In genomic region chr1:136061790-136062141, GRCm38 (mm10) we compare ENCODE assay signal across 22 mouse cellular contexts. TPM values are rescaled to one million over a fixed set of nuclear protein-coding genes. Genes with fewer than 3 reads are reported as not detected.
DNase-seq lines count a peak whose midpoint lies in the region; ATAC-seq and TF ChIP-seq lines count a peak whose summit lies in the region.
"Had no signal": no experiment of that assay in that cellular context is flagged by ENCODE, and none has a peak within 500 bp of the region (broad histone marks: within the 10 kb centered on the region; RNA-seq: fewer than 3 reads in every experiment).

No protein-coding gene starts in this region.

- intact Hi-C loops in heart, adult 2 months (cut with DNase I) = loop anchor here (5.0 kb wide), 1 partner anchor 106 kb away; no protein-coding TSS in a partner anchor

- no peaks in the 10 kb centered on the region for H3K27me3 ChIP-seq in midbrain, embryonic 13.5 days
- no peaks in the 10 kb centered on the region for H3K27me3 ChIP-seq in midbrain, embryonic 11.5 days (ENCODE audit: control insufficient read depth, insufficient read depth, low read length)
- no peaks in the 10 kb centered on the region for H3K27me3 ChIP-seq in hindbrain, embryonic 13.5 days
- no peaks in the 10 kb centered on the region; the same call in 1 of the 2 replicates for H3K27me3 ChIP-seq in heart, adult 2 months (ENCODE audit: control insufficient read depth, insufficient read depth, low read length)

- no peaks in the 10 kb centered on the region for H3K79me2 ChIP-seq in heart, adult 2 months (replicated peaks; ENCODE audit: control insufficient read depth, insufficient read depth, low read length)

- no peak for TF ChIP-seq EP300 in heart, adult 2 months (IDR thresholded peaks at IDR 0.05; ENCODE audit: insufficient read depth, low read depth, low read length)

- no peak for TF ChIP-seq CTCF in heart, adult 2 months (IDR thresholded peaks at IDR 0.05)

- WGBS in midbrain, embryonic 13.5 days = 82% methylated on average over 7 of the region's 7 CpGs
- WGBS in midbrain, embryonic 11.5 days = 89% methylated on average over 7 of the region's 7 CpGs
- 78% methylated on average over 7 of the region's 7 CpGs for WGBS in hindbrain, embryonic 13.5 days
- 86% methylated on average over 7 of the region's 7 CpGs for WGBS in heart, adult 2 months

- no peak overlapping the region for H3K27ac ChIP-seq in midbrain, embryonic 13.5 days
- H3K27ac ChIP-seq in midbrain, embryonic 11.5 days (ENCODE audit: low read depth, low read length) = no peak overlapping the region
- H3K27ac ChIP-seq in hindbrain, embryonic 13.5 days = no peak overlapping the region
- no peak overlapping the region for H3K27ac ChIP-seq in heart, adult 2 months
- H3K27ac ChIP-seq: heart, embryonic 13.5 days; kidney, postnatal 0 days; liver, embryonic 14.5 days had no signal

- H3K9ac ChIP-seq in midbrain, embryonic 13.5 days (replicated peaks) = no peak overlapping the region
- no peak overlapping the region for H3K9ac ChIP-seq in midbrain, embryonic 11.5 days (ENCODE audit: low read length)
- H3K9ac ChIP-seq in hindbrain, embryonic 13.5 days = no peak overlapping the region
- H3K9ac ChIP-seq in heart, adult 2 months (ENCODE audit: low read depth, low read length) = no peak overlapping the region
- H3K9ac ChIP-seq: heart, embryonic 13.5 days; liver, embryonic 14.5 days had no signal

- H3K36me3 ChIP-seq in midbrain, embryonic 13.5 days = no peaks in the 10 kb centered on the region
- no peaks in the 10 kb centered on the region for H3K36me3 ChIP-seq in midbrain, embryonic 11.5 days (ENCODE audit: control insufficient read depth, insufficient read depth, low read length)
- no peaks in the 10 kb centered on the region for H3K36me3 ChIP-seq in hindbrain, embryonic 13.5 days
- H3K36me3 ChIP-seq in heart, adult 2 months (ENCODE audit: control insufficient read depth, insufficient read depth, low read length) = no peaks in the 10 kb centered on the region
- H3K36me3 ChIP-seq: heart, embryonic 13.5 days had no signal

- DNase-seq in frontal cortex, postnatal 10 days (ENCODE audit: low spot score in 2 of 2) = no peak
- no peak for DNase-seq in midbrain, embryonic 11.5 days (ENCODE audit: low spot score, missing footprints)
- DNase-seq in layer of hippocampus, adult 11-12 months (ENCODE audit: low spot score) = no peak
- no peak for DNase-seq in heart, adult 2 months
- DNase-seq: retina, postnatal 1 day had no signal

- TF ChIP-seq POLR2A in heart, adult 2 months (IDR thresholded peaks at IDR 0.05; ENCODE audit: insufficient read depth, low read depth, low read length) = no peak

- H3K4me1 ChIP-seq in midbrain, embryonic 13.5 days (replicated peaks) = peaks cover 6% of the 10 kb centered on the region; the same call in 1 of the 2 replicates
- H3K4me1 ChIP-seq in midbrain, embryonic 11.5 days (ENCODE audit: control insufficient read depth, insufficient read depth, low read length) = no peaks in the 10 kb centered on the region
- 0 out of 2 replicates have a peak, but pooled peaks cover 11% of the 10 kb centered on the region for H3K4me1 ChIP-seq in hindbrain, embryonic 13.5 days (replicated peaks)
- H3K4me1 ChIP-seq in heart, adult 2 months (ENCODE audit: control insufficient read depth, insufficient read depth, low read length) = no peaks in the 10 kb centered on the region

- H3K4me3 ChIP-seq in midbrain, embryonic 13.5 days (replicated peaks) = no peak overlapping the region
- no peak overlapping the region for H3K4me3 ChIP-seq in midbrain, embryonic 11.5 days (ENCODE audit: low read depth, low read length)
- H3K4me3 ChIP-seq in hindbrain, embryonic 13.5 days = no peak overlapping the region
- no peak overlapping the region for H3K4me3 ChIP-seq in heart, adult 2 months
- H3K4me3 ChIP-seq: heart, embryonic 13.5 days; layer of hippocampus, adult 2 months had no signal

- H3K4me2 ChIP-seq in midbrain, embryonic 13.5 days (replicated peaks) = no peak overlapping the region
- H3K4me2 ChIP-seq in midbrain, embryonic 11.5 days = no peak overlapping the region
- H3K4me2 ChIP-seq in hindbrain, embryonic 13.5 days = no peak overlapping the region
- H3K4me2 ChIP-seq: heart, embryonic 13.5 days had no signal

- peak; percentile 72 for ATAC-seq in frontal cortex, adult (ENCODE audit: low TSS enrichment)
- peak; percentile 29; the same call in 1 of the 2 replicates for ATAC-seq in midbrain, embryonic 13.5 days
- ATAC-seq in midbrain, embryonic 11.5 days (ENCODE audit: low FRiP score) = no peak
- ATAC-seq in hindbrain, embryonic 13.5 days (ENCODE audit: low FRiP score) = peak; percentile 49; the same call in 1 of the 2 replicates
- ATAC-seq: intestine, postnatal 0 days; lung, postnatal 0 days had no signal

- H3K9me3 ChIP-seq in midbrain, embryonic 13.5 days = no peaks in the 10 kb centered on the region
- H3K9me3 ChIP-seq in midbrain, embryonic 11.5 days (ENCODE audit: control insufficient read depth, low read length) = no peaks in the 10 kb centered on the region
- no peaks in the 10 kb centered on the region for H3K9me3 ChIP-seq in hindbrain, embryonic 13.5 days
- H3K9me3 ChIP-seq: heart, embryonic 13.5 days had no signal

RNA-seq across cellular contexts. Expression of gene Cacna1s, which starts 9.2 kb away (rescaled TPM):
- polyA plus RNA-seq in midbrain, embryonic 13.5 days (2015; fragmentation: Nextera tagmentation; extraction: Ambion mirVana) = 0.22 TPM in 1 of 2 replicates, not detected in the other
- 0.06 and 0.23 TPM in 2 replicates for polyA plus RNA-seq in midbrain, embryonic 11.5 days (2014; fragmentation: Nextera tagmentation; extraction: Ambion mirVana)
- 0.10 and 0.29 TPM in 2 replicates for polyA plus RNA-seq in hindbrain, embryonic 13.5 days (2015; fragmentation: Nextera tagmentation; extraction: Ambion mirVana)
- 1 to 10 TPM; 8.0 to 9.1 TPM for total RNA-seq in heart, adult 2 months (2021)
- polyA plus RNA-seq in heart, adult 2 months (2012; rRNA removed) = 11.4 and 12.4 TPM in 2 replicates
- total RNA-seq: granulocyte monocyte progenitor cell, adult 5-6 weeks; megakaryocyte, adult 5-6 weeks; neutrophil, adult 5-6 weeks had no signal
- polyA plus RNA-seq: liver, embryonic 14.5 days had no signal

RNA-seq across cellular contexts. Expression of gene Ascl5, which starts 11.2 kb away (rescaled TPM):
- not detected in 2 replicates for polyA plus RNA-seq in midbrain, embryonic 13.5 days (2015; fragmentation: Nextera tagmentation; extraction: Ambion mirVana)
- polyA plus RNA-seq in midbrain, embryonic 11.5 days (2014; fragmentation: Nextera tagmentation; extraction: Ambion mirVana) = not detected in 2 replicates
- polyA plus RNA-seq in hindbrain, embryonic 13.5 days (2015; fragmentation: Nextera tagmentation; extraction: Ambion mirVana) = not detected in 2 replicates
- total RNA-seq in heart, adult 2 months (2021) = not detected
- not detected in 2 replicates for polyA plus RNA-seq in heart, adult 2 months (2012; rRNA removed)
- total RNA-seq: adrenal gland, postnatal 14 days; granulocyte monocyte progenitor cell, adult 5-6 weeks; heart, postnatal 36 days; layer of hippocampus, adult 2 months; megakaryocyte, adult 5-6 weeks; neutrophil, adult 5-6 weeks had no signal
- polyA plus RNA-seq: C2C12; heart, embryonic 13.5 days; intestine, postnatal 0 days; kidney, postnatal 0 days; limb, embryonic 11.5 days; liver, embryonic 14.5 days; lung, postnatal 0 days; urinary bladder, adult 2 months had no signal

RNA-seq across cellular contexts. Expression of gene Tmem9, which starts 53.8 kb away (rescaled TPM):
- 144 and 146 TPM in 2 replicates for polyA plus RNA-seq in midbrain, embryonic 13.5 days (2015; fragmentation: Nextera tagmentation; extraction: Ambion mirVana)
- polyA plus RNA-seq in midbrain, embryonic 11.5 days (2014; fragmentation: Nextera tagmentation; extraction: Ambion mirVana) = 58.8 and 60.9 TPM in 2 replicates
- polyA plus RNA-seq in hindbrain, embryonic 13.5 days (2015; fragmentation: Nextera tagmentation; extraction: Ambion mirVana) = 149 and 153 TPM in 2 replicates
- 10 to 100 TPM; 11.1 to 13.1 TPM for total RNA-seq in heart, adult 2 months (2021)
- 28.6 and 47.8 TPM in 2 replicates for polyA plus RNA-seq in heart, adult 2 months (2012; rRNA removed)

RNA-seq across cellular contexts. Expression of gene Igfn1, which starts 55.6 kb away (rescaled TPM):
- not detected in 2 replicates for polyA plus RNA-seq in midbrain, embryonic 13.5 days (2015; fragmentation: Nextera tagmentation; extraction: Ambion mirVana)
- polyA plus RNA-seq in midbrain, embryonic 11.5 days (2014; fragmentation: Nextera tagmentation; extraction: Ambion mirVana) = 0.04 TPM in 1 of 2 replicates, not detected in the other
- polyA plus RNA-seq in hindbrain, embryonic 13.5 days (2015; fragmentation: Nextera tagmentation; extraction: Ambion mirVana) = not detected in 2 replicates
- not detected for total RNA-seq in heart, adult 2 months (2021)
- not detected in 2 replicates for polyA plus RNA-seq in heart, adult 2 months (2012; rRNA removed)
- total RNA-seq: adrenal gland, postnatal 14 days; granulocyte monocyte progenitor cell, adult 5-6 weeks; heart, postnatal 36 days; megakaryocyte, adult 5-6 weeks had no signal
- polyA plus RNA-seq: heart, embryonic 13.5 days; liver, embryonic 14.5 days; lung, postnatal 0 days; urinary bladder, adult 2 months had no signal
